Comparison of ENCODE assay signal across 12 mouse cellular contexts in the genomic region with DNA sequence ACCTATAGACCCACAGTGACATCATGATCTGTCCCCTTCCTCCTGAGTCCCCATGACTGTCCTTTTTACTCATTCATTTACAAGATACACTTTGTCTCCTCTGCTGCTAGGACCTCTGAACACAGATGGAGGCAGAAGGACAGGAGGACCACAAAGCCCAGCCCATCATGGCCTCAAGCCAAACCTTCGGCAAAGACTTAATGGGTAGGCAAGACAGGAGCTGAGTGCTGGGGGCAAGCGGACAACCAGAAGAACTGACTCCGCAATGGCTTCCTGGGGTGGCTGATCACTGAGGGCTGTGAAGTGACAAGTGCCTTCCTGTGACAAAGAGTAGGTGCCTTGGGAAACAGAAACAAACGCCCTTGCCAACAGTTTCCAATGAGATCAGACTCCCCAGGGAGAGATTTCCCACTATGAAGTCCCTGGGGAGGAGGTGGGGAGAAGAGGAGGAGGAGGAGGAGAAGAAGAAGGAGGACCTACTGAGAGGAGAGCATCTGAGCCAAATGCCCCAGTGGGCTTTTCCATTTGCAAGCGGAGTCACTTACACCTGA.
DNase-seq lines count a peak whose midpoint lies in the region; ATAC-seq and TF ChIP-seq lines count a peak whose summit lies in the region.
"Had no signal": no experiment of that assay in that cellular context is flagged by ENCODE, and none has a peak within 500 bp of the region (broad histone marks: within the 10 kb centered on the region; RNA-seq: fewer than 3 reads in every experiment).

No protein-coding gene starts in this region.

- ATAC-seq in cerebellum, adult (ENCODE audit: insufficient number of reproducible peaks, low FRiP score, low TSS enrichment): no peak
- no peak for ATAC-seq in hindbrain, embryonic 14.5 days (ENCODE audit: low FRiP score)
- ATAC-seq: activated CD4-positive, CD25-positive, alpha-beta regulatory T cell, adult 4 months; forebrain, embryonic 16.5 days; inflammation-experienced regulatory T-cells, adult 6 months had no signal

- peak overlapping the region; percentile 49 for H3K4me2 ChIP-seq in myocyte (ENCODE audit: low read depth)
- H3K4me2 ChIP-seq in hindbrain, embryonic 14.5 days (replicated peaks): no peak overlapping the region

- no peak for TF ChIP-seq CTCF in left cerebral cortex, adult 2 months (IDR thresholded peaks at IDR 0.05)

- peaks cover 16% of the 10 kb centered on the region; the same call in 1 of the 2 replicates for H3K4me1 ChIP-seq in hindbrain, embryonic 14.5 days (replicated peaks; ENCODE audit: control insufficient read depth, insufficient read depth, low read length)

- no peaks in the 10 kb centered on the region for H3K9me3 ChIP-seq in hindbrain, embryonic 14.5 days (ENCODE audit: control insufficient read depth, low read length)

- H3K27ac ChIP-seq in left cerebral cortex, adult 2 months: no peak overlapping the region
- no peak overlapping the region for H3K27ac ChIP-seq in hindbrain, embryonic 14.5 days
- H3K27ac ChIP-seq: heart, adult 2 months had no signal

- no peak overlapping the region for H3K4me3 ChIP-seq in left cerebral cortex, adult 2 months
- H3K4me3 ChIP-seq in myocyte: no peak overlapping the region
- H3K4me3 ChIP-seq in hindbrain, embryonic 14.5 days (replicated peaks; ENCODE audit: low read length): no peak overlapping the region
- H3K4me3 ChIP-seq: heart, adult 2 months had no signal

- no peak overlapping the region for H3ac ChIP-seq in myocyte (ENCODE audit: control insufficient read depth, insufficient read length)

- no peak overlapping the region for H3K9ac ChIP-seq in hindbrain, embryonic 14.5 days

- peaks cover 3% of the 10 kb centered on the region for H3K79me2 ChIP-seq in myocyte (ENCODE audit: control insufficient read depth, insufficient read depth)

- intact Hi-C loops in left cerebral cortex, postnatal 4 days (cut with DNase I): no loop called here
- intact Hi-C loops in left cerebral cortex, adult 2 months (cut with DNase I): loop anchor here (5.0 kb wide), 1 partner anchor 38 kb away; no protein-coding TSS in a partner anchor

- 80% methylated on average over 5 of the region's 5 CpGs for WGBS in hindbrain, embryonic 14.5 days

- DNase-seq in cerebellum, adult 11-12 months: peak; percentile 59
- DNase-seq in left cerebral cortex, postnatal 4 days: peak; percentile 54
- DNase-seq in left cerebral cortex, adult 2 months (ENCODE audit: extremely low spot score in 1 of 2, low spot score in 2 of 2): no peak
- DNase-seq in kidney, postnatal 25 days: peak; percentile 69 to 73
- DNase-seq in frontal cortex, postnatal 10 days (ENCODE audit: low spot score in 2 of 2): no peak
- DNase-seq in hindbrain, embryonic 14.5 days (ENCODE audit: low spot score): no peak

- no peaks in the 10 kb centered on the region for H3K27me3 ChIP-seq in myocyte (ENCODE audit: control insufficient read depth, insufficient read depth, insufficient read length)
- H3K27me3 ChIP-seq in hindbrain, embryonic 14.5 days (ENCODE audit: control insufficient read depth, insufficient read depth, low read length): no peaks in the 10 kb centered on the region

- H3K36me3 ChIP-seq in myocyte (ENCODE audit: control insufficient read depth, insufficient read depth): no peaks in the 10 kb centered on the region
- H3K36me3 ChIP-seq in hindbrain, embryonic 14.5 days (replicated peaks; ENCODE audit: control insufficient read depth, insufficient read depth): no peaks in the 10 kb centered on the region

- no peak for TF ChIP-seq POLR2A in myocyte (IDR thresholded peaks at IDR 0.05; ENCODE audit: insufficient read length, low read depth)

TF ChIP-seq in myocyte, 11 proteins besides CTCF, POLR2A, EP300 and RAD21:
- no peak for TF ChIP-seq TCF12 (IDR thresholded peaks at IDR 0.05; ENCODE audit: insufficient read depth, poor library complexity, severe bottlenecking)
- TF ChIP-seq E2F4 (IDR thresholded peaks at IDR 0.05; ENCODE audit: insufficient read depth): no peak
- TF ChIP-seq MYOD1 (IDR thresholded peaks at IDR 0.05; ENCODE audit: control insufficient read depth in 1 of 3, insufficient read length in 2 of 3, low read depth in 2 of 3): no peak
- TF ChIP-seq TCF3 (IDR thresholded peaks at IDR 0.05; ENCODE audit: insufficient read length, low read depth): no peak
- TF ChIP-seq MAX (IDR thresholded peaks at IDR 0.05; ENCODE audit: low read depth): no peak

Comparison
In these comparisons a context has a peak if more than half of its experiments do, and no peak if none do; other contexts are left out.
1. DNase-seq: peak in cerebellum, adult 11-12 months (single experiment), left cerebral cortex, postnatal 4 days (single experiment) and kidney, postnatal 25 days (2 of 2); none in left cerebral cortex, adult 2 months (0 of 2), frontal cortex, postnatal 10 days (0 of 2) and hindbrain, embryonic 14.5 days (single experiment).